Mouse (Mus musculus): ENCODE measurements around the gene Mical3. TPM values are rescaled to one million over a fixed set of nuclear protein-coding genes. Genes with fewer than 3 reads are reported as not detected.

Mical3 gene
- 168 and 179 TPM in 2 replicates for total RNA-seq (2015; ENCODE audit: low replicate concordance)
- total RNA-seq (2017; ENCODE audit: low replicate concordance) = 159 and 259 TPM in 2 replicates

- no peak for ATAC-seq (replicated peaks; ENCODE audit: low FRiP score, poor library complexity, severe bottlenecking)
These were observed at the start of gene Mical3 for GRCm38 (mm10) chr6:121130773-121131172. Gene Mical3, minus strand, starts transcription at chr6:121130999.

- no peak for ATAC-seq (replicated peaks; ENCODE audit: low FRiP score, poor library complexity, severe bottlenecking)
These were observed 49.0 kb upstream of the Mical3 start for GRCm38 (mm10) chr6:121179846-121180245.

GRCm38 (mm10) chr6:121178700-121179358 is 48.0 kb upstream of the Mical3 start:
- ATAC-seq (replicated peaks; ENCODE audit: low FRiP score, poor library complexity, severe bottlenecking) = no peak

GRCm38 (mm10) chr6:121177118-121177708 is 46.4 kb upstream of the Mical3 start:
- no peak for ATAC-seq (replicated peaks; ENCODE audit: low FRiP score, poor library complexity, severe bottlenecking)

GRCm38 (mm10) chr6:121176731-121177098 is 45.9 kb upstream of the Mical3 start:
- ATAC-seq (replicated peaks; ENCODE audit: low FRiP score, poor library complexity, severe bottlenecking) = no peak

GRCm38 (mm10) chr6:121176011-121176730 is 45.4 kb upstream of the Mical3 start:
- ATAC-seq (replicated peaks; ENCODE audit: low FRiP score, poor library complexity, severe bottlenecking) = no peak

GRCm38 (mm10) chr6:121174761-121175160 is 44.0 kb upstream of the Mical3 start:
- ATAC-seq (replicated peaks; ENCODE audit: low FRiP score, poor library complexity, severe bottlenecking) = no peak

- no peak for ATAC-seq (replicated peaks; ENCODE audit: low FRiP score, poor library complexity, severe bottlenecking)
These were observed 42.7 kb upstream of the Mical3 start for GRCm38 (mm10) chr6:121173471-121173870.

- ATAC-seq (replicated peaks; ENCODE audit: low FRiP score, poor library complexity, severe bottlenecking) = no peak
These were observed 40.3 kb upstream of the Mical3 start for GRCm38 (mm10) chr6:121171102-121171501.

- ATAC-seq (replicated peaks; ENCODE audit: low FRiP score, poor library complexity, severe bottlenecking) = no peak
These were observed 36.7 kb upstream of the Mical3 start for GRCm38 (mm10) chr6:121167381-121167975.

GRCm38 (mm10) chr6:121166098-121166552 is 35.3 kb upstream of the Mical3 start:
- ATAC-seq (replicated peaks; ENCODE audit: low FRiP score, poor library complexity, severe bottlenecking) = no peak

GRCm38 (mm10) chr6:121162616-121163015 is 31.8 kb upstream of the Mical3 start:
- no peak for ATAC-seq (replicated peaks; ENCODE audit: low FRiP score, poor library complexity, severe bottlenecking)

GRCm38 (mm10) chr6:121160126-121160525 is 29.3 kb upstream of the Mical3 start:
- ATAC-seq (replicated peaks; ENCODE audit: low FRiP score, poor library complexity, severe bottlenecking) = no peak

GRCm38 (mm10) chr6:121159616-121160015 is 28.8 kb upstream of the Mical3 start:
- ATAC-seq (replicated peaks; ENCODE audit: low FRiP score, poor library complexity, severe bottlenecking) = no peak

- no peak for ATAC-seq (replicated peaks; ENCODE audit: low FRiP score, poor library complexity, severe bottlenecking)
These were observed 25.2 kb upstream of the Mical3 start for GRCm38 (mm10) chr6:121156030-121156429.

GRCm38 (mm10) chr6:121154451-121155300 is 23.9 kb upstream of the Mical3 start:
- ATAC-seq (replicated peaks; ENCODE audit: low FRiP score, poor library complexity, severe bottlenecking) = no peak

- no peak for ATAC-seq (replicated peaks; ENCODE audit: low FRiP score, poor library complexity, severe bottlenecking)
These were observed 22.4 kb upstream of the Mical3 start for GRCm38 (mm10) chr6:121153177-121153576.

GRCm38 (mm10) chr6:121151732-121152131 is 20.9 kb upstream of the Mical3 start:
- no peak for ATAC-seq (replicated peaks; ENCODE audit: low FRiP score, poor library complexity, severe bottlenecking)

GRCm38 (mm10) chr6:121150126-121150525 is 19.3 kb upstream of the Mical3 start:
- no peak for ATAC-seq (replicated peaks; ENCODE audit: low FRiP score, poor library complexity, severe bottlenecking)

- no peak for ATAC-seq (replicated peaks; ENCODE audit: low FRiP score, poor library complexity, severe bottlenecking)
These were observed 18.6 kb upstream of the Mical3 start for GRCm38 (mm10) chr6:121149420-121149819.

Measured in erythroid progenitor cell, adult 5-6 weeks (primary cell).